Mouse (Mus musculus) spleen, adult 2 months (tissue): ENCODE measurements at regions not wholly inside any gene's neighbourhood (a gene's known extent, or its start where the extent isn't known, plus 50 kb on each side); places are given as distances from the start of the nearest gene placed in this dataset.

Experiments used
- CTCF ChIP-seq: fragments of 200-500 bp; IDR thresholded peaks from 2 replicates; pipeline ENCODE4 v1.5.1; 2011; ENCODE audit warnings: mild to moderate bottlenecking, inconsistent platforms; ENCODE audit not compliant: insufficient read depth, insufficient read length, insufficient replicate concordance; ENCODE audit errors: extremely low read depth
- POLR2A ChIP-seq: fragments of 200-500 bp; IDR thresholded peaks from 2 replicates; pipeline ENCODE4 v1.6.1; 2011; ENCODE audit warnings: low read depth, low read length, inconsistent platforms

DNA sequence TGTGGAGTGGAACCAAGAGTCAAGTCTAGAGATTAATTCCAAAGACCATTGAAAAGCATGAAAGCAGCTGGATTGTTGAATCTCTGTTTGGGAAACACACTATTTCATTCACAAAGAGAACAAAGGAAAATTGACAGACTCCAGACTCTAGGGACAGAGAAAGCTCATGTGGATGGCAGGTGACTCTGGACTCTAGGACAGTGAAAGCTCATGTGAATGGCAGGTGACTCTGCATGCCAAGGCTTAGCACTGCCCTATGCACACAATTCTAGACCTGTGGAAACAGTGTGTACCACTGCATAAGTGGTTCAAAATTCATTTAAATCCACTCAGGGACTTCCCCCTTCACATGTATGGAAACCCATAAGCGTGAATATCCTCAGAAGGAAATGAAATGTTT lies 486.0 kb upstream of the Fam92a start:
- TF ChIP-seq POLR2A (no peak), CTCF (no peak)
